Mouse (Mus musculus): Measurements from ENCODE around the gene Cfap221.

- TF ChIP-seq CTCF (IDR thresholded peaks at IDR 0.05; ENCODE audit: low read depth) (no peak), EP300 (IDR thresholded peaks at IDR 0.05; ENCODE audit: low read depth) (no peak)
Measured at GRCm38 (mm10) chr1:120027693-120028092, 30.7 kb upstream of the Cfap221 start.
